Mouse (Mus musculus) megakaryocyte-erythroid progenitor cell, adult 5-6 weeks (primary cell): ENCODE data around the gene Lbhd2. TPM values are rescaled to one million over a fixed set of nuclear protein-coding genes. Genes with fewer than 3 reads are reported as not detected.

Source experiments
- ATAC-seq: replicated peaks from 2 replicates; pipeline ENCODE4 v1.8.0; 2016; ENCODE audit warnings: mild to moderate bottlenecking, inconsistent platforms; ENCODE audit not compliant: severe bottlenecking, poor library complexity, low FRiP score, low TSS enrichment
- total RNA-seq, 2 experiments: library from RNA; stranded (forward) in 1 of 2; stranded (reverse) in 1 of 2; fragments of 200-1000, 215-1000 nt in 1 of 2; fragments of >200 nt in 1 of 2; fragmentation: Nextera tagmentation in 1 of 2; gene quantifications; 2 replicates each; pipeline ENCODE4 v1.2.3; 2014 to 2017

The Lbhd2 gene
- total RNA-seq, 2 experiments from 2014 or later = not detected

DNA sequence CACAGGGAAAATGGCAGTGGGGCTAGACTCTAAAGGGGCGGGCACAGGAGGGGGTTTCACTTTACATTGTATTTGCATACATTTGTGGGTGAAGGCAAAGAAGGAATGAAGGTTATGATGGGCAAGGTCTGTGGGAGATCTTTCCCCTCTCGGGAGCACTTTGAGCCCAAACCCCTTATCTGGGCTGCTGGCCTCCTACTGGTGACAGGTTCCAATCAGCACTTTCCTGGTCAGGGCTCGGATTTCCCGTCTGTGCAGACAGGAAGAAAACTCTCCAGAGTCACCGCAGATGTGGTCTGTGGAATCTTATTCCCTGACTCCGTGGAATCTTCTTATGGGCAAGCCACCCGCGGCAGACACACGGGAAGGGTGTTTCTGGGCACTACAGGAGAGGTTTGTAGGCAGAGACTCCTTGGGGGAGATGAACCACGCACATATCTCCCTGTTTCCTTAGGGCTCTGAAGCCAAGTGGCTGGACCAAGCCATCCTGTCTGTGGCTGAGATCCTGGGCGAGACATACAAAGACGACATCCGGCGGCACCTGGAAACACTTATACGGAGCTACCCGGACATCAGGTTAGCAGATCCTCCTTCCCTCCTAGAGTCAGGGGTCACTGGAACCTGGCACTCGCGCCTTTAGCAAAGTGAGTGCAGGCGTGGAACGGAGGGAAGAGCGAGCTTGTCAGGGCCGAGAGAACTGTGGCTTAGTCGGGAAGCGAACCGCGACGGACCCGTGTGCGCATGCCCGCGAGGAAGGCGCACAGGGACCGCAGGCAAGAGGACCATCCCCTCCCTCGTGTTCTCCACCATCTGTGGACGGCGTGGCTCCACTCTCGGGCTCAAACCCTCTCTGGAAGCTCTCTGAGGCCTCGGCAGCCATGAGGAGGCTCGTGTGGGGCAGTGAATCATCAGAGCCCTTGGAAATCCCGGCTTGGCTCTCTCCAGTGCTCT, 22.6 kb downstream of the Lbhd2 start:
- 0 out of 2 replicates have a peak, but pooled peaks have one; percentile 33 for ATAC-seq

DNA sequence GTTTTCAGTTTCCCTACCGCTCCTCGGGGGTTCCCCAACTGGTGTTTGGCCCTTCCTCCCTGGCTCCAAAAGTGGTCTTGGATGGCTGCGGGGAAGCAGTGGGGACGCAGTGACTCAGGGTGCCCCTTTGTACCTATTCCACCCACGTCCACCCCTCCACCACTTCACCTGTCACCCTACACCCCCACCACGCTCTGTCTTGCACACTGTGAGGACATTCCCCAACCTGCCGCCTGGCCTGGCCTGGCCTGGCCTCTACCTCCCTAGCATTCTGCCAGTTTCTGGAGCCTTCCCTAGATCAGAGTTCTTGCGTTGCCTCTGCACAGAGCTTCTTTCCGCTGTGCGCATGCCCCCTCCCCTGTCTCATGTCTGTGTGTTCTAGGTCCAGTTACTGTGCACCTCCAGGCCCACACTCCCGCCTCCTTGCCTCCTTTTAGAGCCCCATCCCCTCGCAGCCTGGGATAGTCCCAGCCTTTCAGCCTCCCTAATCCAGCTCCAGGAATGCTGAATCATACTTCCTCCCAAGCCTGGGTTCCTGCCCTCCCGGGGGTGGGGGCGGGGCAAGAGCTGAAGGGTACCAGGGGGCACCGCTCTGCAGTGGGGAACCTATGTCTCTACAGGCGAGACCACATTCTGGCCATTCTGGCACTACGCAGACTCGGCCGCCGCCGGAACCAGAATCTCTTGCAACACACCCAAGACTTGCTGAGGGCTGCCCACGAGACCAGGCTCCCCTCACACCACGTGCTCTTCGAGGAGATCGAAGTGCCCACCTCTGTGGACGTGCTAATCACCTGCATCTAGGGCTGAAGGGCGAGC, 23.6 kb downstream of the Lbhd2 start:
- ATAC-seq = no peak

DNA sequence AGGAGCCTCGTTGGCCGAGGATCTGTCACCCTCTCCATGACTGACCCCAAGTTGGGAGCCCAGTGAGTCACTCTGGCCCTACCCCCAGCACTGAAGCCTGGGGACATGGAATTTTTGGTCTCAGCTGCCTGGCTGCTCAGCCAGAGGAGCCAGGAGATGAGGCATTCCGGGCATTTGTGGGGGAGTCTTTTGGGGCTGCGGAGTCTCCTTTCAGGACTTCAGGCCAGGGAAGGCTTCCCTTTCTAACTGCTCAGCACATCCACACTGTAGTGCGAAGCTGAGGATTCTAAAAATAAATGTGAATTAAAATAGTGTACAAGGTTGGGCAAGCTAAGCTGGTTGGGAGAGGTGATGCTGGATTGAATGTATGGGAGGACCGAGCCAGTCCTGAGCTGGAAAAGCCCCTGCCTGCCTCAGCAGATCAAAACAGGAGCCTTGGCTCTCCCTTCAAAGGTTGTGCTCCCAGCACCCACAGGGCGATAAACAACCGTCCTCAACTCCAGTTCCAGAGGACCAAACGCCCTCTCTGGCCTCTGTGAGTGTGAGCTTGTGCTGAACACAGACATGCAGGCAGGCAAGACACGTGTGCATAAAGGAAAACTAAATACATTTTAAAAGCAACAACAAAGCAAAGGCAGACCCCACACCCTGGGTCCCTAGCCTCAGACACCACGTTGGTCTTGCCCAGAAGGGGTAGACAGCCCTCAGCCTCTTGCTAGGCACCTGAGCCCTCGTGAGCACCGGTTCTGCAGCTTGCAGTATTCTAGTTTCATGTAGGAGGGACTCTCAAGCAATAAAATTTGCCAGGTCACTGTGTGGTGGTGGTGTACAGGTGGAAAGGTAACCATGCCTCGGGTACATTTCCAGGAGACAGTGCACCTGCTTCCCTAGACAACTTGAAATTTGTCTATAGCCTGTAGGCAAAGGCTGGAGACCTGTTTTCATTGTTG, 24.5 kb downstream of the Lbhd2 start:
- no peak for ATAC-seq

DNA sequence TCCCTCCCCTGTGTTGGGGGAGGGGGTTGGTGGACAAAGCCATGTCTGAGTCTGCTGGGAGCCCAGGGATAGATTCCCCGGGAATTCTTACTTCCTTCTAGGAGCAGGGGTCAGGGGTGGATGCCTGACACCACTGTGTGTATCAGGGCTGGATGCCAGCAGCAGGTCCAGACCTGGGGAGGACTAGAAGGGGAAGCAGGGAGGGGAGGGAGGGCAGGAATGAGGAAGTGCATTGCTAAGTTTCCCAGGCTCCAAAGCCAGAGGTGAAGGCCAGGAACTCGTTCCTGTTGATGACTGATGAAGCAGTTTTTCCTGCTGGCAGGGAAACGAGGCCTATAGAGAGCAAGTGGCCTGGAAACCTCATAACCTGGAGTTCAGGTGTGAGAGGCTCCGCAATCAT, 25.5 kb downstream of the Lbhd2 start:
- ATAC-seq = no peak

DNA sequence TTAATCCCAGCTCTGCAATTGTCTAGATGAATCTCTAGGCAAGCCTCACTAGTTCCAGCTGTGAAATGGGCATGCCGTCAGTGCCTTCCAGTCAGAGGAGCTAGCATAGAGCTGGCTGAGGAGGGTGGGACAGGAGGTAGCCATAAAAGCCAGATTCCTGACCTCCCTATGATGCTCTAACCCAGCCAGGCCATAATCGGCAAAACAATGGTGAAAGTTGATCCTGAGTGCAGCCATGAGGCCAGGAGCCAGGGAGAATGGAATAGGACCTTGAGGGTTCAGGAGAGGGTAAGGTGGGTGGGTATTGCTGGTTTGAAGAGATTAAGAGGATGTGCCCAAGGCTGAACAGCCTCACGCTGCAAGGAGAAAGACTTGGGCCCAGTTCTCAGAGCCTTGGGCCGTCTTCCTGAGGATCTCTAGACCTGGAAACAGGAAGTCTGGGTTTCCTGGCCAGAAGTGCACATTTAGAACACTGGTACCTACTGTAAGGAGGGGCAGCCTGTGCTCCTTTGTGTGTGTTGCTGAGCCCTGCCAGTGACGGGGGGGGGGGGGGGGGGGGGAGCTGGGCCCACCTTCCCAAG, 26.2 kb downstream of the Lbhd2 start:
- no peak for ATAC-seq

DNA sequence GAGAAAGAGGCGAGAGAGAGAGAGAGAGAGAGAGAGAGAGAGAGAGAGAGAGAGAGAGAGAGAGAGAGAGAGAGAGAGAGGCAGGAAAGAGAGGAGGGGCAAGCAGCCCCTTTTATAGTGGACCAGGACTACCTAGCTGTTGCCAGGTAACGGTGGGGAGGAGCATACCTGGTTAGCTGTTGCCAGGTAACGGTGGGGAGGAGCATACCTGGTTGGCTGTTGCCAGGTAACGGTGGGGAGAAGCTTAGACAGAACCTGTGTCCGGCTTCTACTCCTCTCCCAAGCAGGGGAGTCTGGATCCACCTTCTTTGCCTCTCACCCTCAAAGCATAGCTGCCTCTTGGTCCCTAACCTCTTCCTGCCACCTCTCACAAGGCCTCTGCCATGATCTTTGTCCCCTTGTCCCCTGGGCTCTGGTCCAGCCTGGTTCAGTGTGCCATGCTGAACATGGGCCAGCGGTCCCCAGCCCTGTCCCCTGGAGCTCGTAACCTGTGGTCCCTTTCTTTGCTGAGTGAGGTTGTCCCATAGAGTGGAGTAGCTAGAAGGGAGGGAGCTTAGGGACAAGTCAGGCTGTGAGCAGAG, 27.6 kb downstream of the Lbhd2 start:
- ATAC-seq = no peak

DNA sequence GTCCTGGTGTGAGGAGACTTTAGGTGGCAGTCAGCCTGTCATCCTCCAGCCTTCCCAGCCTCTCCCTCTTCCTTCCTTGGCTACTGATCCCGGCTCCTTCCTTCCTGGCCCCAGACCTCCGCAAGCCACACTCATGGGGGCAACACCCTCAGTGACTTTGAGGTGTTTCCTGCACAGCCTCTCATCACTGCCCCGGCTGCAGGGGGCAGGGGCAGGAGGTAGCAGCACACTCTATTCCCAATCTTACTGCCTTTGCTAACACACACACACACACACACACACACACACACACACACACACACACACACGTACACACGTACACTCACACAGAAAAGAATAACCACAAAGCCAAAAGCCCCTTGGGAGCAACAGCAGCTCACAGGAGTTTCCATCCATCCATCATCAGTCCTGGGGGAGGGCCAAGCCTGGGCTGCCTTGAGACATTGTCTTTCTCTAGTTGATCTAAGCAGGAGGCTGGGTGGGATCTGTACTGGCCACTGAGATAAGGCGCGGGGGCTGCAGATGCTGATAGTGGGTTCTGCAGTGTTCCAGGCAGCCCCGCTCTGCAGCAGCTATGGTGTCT, 28.2 kb downstream of the Lbhd2 start:
- ATAC-seq = peak; percentile 85

DNA sequence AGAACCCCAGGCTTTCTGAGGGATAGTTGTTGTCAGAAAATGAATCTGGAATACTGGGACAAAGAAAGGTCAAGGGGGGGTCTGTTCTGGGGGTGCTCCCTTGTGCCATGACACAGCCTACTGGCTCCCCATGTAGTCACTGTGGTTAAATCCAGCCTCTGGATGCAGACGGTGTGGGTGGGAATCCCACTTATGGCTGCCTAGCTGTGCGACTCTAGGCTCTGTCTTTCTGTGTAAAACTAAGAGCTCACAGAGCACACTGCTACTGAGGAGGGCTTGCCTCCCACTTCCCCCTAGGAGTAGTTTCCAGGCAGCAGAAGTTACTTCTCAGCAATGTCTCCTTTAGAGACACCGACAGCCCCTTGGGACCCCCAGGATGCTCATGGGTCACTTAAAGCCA, 29.6 kb downstream of the Lbhd2 start:
- ATAC-seq = no peak

DNA sequence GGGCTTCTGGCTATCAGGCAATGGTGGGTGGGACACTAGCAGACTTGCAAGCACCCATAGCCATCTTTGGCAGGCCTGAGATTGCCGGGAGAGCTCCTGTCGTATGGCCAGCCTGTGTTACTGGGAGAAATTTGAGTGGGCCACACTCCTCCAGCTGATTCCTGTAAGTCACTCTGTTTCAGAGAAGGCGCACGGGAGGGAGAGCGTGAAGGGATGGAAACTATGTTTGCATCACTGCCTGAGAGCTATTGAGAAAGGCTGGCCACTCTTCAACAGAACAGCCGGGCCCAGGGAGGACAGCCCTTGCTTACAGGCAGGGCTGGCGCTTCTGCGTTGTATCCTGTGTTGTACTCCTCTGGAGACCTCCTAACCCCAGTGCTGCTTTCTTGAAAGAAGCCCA, 30.0 kb downstream of the Lbhd2 start:
- ATAC-seq = no peak

DNA sequence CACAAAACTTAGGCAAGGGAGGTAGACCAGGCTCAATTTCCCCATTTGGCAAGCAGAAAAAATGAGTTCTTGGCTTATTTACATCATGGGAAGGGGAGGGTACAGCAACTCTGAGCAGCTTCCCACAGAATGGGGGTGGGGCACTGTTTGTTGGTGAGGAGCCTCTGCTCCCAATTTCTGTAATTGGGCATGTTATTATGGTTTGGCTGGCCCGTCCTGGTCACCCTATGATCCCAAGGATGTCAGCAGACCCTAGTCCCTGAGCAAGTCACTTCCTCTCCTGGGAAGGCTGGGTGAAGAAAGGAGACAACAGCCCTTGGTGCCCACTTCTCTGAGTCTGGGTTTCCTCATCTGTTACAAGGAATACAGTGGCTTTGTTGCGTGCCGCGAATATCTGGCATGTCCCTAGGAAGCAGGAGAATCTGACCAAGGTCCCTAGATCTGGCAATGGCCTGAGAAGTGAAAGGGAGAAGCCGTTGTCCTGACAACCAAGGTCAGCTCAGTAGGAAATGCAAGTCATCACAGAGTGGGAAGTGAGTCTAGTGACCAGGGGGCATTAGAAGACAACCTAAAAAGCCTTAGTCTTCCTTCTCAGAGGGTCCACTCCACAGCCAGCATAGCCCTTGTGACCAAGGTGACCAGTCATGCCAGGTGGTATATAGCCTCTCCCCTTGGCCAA, 30.8 kb downstream of the Lbhd2 start:
- ATAC-seq = no peak

DNA sequence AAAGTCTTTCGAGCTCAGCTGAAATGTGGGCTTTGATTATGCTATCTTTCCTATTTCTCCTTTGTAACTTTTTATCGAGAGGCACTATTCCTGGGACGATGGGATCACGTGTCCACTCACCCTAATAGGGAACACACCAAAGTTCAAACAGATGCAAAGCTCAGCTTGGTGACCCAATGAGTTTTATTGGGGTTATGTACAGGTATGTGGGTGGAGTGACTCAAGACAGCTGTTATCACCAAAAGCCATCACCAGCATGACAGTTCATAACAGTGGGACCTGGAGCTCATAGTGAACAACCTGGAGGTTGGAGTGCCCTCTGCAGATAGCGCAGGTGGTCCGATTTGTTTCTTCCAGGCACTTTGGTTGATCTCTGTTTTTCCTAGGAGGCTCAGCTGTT, 32.2 kb downstream of the Lbhd2 start:
- no peak for ATAC-seq

DNA sequence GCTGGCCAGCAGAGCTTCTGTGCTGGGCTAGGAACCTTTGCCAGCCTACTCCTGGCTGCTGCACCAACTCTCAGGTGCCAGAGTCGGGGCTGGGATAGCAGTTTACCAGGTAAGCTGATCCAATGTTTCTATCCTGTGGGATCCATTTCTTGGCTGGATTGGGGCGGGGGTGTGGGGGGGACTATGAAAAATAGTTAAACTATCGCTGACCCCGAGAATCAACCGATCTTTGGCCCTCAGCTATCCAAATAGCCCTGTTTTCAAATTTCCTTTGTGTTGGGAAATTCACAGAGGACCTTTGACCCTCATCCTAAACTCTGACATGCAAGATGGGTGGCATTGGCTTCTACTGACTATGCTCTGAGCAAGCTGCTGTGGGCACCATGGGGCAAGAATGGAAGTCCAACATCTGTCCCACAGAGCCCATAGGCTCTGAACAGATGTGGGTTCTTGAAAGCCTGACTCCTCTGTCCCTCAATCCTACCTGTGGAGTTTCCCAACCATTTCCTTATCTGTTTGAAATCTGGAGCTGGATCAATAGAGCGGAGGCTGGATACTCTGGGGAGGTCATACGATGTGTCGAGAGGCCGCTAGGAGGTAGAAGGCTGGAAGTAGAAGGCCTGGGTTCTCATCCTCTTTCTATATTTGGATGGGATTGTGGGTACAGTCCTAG, 34.2 kb downstream of the Lbhd2 start:
- ATAC-seq = no peak

DNA sequence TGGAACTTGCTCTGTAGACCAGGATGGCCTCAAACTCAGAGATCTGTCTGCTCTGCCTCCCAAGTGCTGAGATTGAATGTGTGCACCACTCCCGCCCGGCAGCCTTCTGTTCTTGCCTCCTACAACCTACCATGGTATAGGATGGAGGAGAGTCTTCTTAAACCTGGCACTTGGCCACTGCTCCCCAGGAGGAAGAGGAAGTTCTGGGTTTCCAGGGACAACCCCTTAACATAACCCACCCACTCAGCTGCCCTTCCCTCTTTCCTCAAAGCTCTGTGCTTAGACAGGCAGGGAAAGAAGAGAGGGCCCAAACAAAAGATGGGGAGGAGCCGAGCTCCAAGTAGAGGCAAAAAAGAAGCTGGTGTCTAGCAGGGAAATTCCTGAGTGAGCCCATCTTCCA, 34.9 kb downstream of the Lbhd2 start:
- ATAC-seq = no peak

DNA sequence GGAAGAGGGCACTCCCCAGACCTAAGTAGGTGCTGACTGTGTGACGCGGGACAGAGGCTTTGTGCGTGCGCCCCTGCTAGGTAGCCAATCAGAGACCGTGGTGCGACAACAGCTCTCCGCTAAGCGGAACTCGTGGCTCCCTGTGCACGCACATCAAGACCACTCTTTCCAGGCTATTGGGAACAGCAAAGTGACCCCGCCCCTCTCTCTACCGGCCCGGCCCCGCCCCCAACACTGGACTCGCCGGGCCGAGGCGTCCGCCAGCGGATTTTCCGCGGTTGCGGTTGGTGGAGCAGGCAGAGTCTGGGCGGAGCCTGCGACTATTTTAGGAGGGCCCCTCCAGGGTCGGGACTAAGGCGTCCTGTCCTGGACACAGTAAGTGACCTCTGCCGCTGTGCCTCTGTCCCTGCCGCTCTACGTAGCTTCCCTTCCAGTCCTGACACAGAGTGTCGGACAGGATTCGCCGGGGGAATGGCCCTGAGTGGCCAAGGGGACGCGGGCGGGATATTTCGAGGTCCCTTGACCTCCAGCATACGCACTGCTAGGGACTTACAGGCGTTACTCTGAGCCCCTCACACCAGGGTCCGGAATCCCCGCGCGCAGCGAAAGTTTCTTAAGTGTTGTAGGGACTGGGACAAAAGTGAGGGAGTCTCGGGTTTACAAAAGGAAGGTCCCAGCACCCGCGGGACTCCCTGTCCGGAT, 35.9 kb downstream of the Lbhd2 start, which contains the start of gene Tnfaip2:
Tnfaip2 (plus strand) TSS at position 161 of the 702 bp plus-strand sequence.
- peak; percentile 60 for ATAC-seq

DNA sequence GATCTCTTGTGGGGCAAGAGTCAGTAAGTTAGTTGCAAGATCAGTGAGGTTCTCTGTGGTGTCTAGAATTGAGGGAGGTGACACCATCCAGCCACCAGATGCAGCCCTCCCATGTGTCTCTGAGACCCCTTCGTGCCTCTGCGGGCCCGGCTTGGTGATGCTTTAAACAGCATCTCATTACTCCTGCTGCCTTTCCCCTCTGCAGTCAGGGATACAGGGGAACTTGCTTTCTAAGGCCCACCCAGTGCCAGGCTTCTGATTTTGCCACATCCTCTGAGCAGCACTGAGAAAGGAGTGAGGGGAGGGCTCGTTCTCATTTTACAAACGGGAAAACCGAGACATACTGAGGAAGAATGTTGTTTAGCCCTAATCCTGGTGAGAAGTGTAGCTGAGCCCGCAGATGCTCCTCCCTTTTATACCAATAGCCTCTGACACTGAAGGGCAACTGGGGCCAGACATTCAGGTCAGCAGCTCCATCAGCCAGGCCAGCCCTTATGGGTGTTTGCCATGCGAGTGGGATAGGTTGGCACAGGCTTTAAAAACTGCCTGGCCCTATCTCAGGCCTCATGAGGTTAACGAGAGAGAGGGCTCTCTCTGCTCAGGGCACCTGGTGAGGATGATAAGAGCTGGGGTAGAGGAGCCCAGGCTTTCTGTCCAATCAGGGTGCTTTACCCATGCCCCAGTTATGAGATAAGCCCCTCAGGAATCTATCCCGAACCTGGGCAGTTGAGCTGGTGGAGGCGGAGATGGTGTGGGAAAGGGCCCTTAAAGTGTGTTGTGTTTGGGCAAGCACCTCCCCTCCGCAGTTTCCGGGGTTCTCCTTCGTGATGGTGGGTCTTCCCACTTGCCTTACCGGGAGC, 36.6 kb downstream of the Lbhd2 start:
- peak; percentile 85 for ATAC-seq
